In genomic region chr12:12643247-12643963, GRCm38 (mm10) we compare ENCODE assay signal across 12 mouse cellular contexts.
DNase-seq lines count a peak whose midpoint lies in the region; ATAC-seq and TF ChIP-seq lines count a peak whose summit lies in the region.
"Had no signal": no experiment of that assay in that cellular context is flagged by ENCODE, and none has a peak within 500 bp of the region (broad histone marks: within the 10 kb centered on the region; RNA-seq: fewer than 3 reads in every experiment).

No protein-coding gene starts in this region.

- peaks cover 6% of the 10 kb centered on the region; the same call in 1 of the 2 replicates for H3K4me1 ChIP-seq in forebrain, embryonic 15.5 days
- no peaks in the 10 kb centered on the region for H3K4me1 ChIP-seq in midbrain, embryonic 14.5 days (ENCODE audit: control insufficient read depth, insufficient read depth, low read length)
- H3K4me1 ChIP-seq in heart, adult 2 months (ENCODE audit: control insufficient read depth, insufficient read depth, low read length): no peaks in the 10 kb centered on the region
- H3K4me1 ChIP-seq: liver, embryonic 12.5 days had no signal

- no peak overlapping the region for H3K27ac ChIP-seq in forebrain, embryonic 15.5 days (replicated peaks)
- H3K27ac ChIP-seq in midbrain, embryonic 14.5 days (replicated peaks; ENCODE audit: low read depth, low read length): no peak overlapping the region
- H3K27ac ChIP-seq in heart, adult 2 months: no peak overlapping the region
- H3K27ac ChIP-seq: left cerebral cortex, adult 2 months; liver, embryonic 12.5 days had no signal

- H3K9me3 ChIP-seq in forebrain, embryonic 15.5 days: no peaks in the 10 kb centered on the region
- H3K9me3 ChIP-seq in midbrain, embryonic 14.5 days (ENCODE audit: control insufficient read depth, low read length): no peaks in the 10 kb centered on the region
- H3K9me3 ChIP-seq: liver, embryonic 12.5 days had no signal

- intact Hi-C loops in left cerebral cortex, postnatal 4 days (cut with DNase I): no loop called here
- intact Hi-C loops in left cerebral cortex, postnatal 36 days (cut with DNase I): no loop called here
- intact Hi-C loops in heart, adult 2 months (cut with DNase I): no loop called here

- peak; percentile 34 to 53 for DNase-seq in cerebellum, postnatal 14 days
- no peak for DNase-seq in cerebellum, adult 9-11 months
- DNase-seq in left cerebral cortex, postnatal 4 days: peak; percentile 81
- no peak for DNase-seq in left cerebral cortex, postnatal 36 days (ENCODE audit: low spot score in 2 of 2)
- DNase-seq in midbrain, embryonic 14.5 days: peak; percentile 32
- no peak for DNase-seq in heart, adult 2 months
- no peak for DNase-seq in adrenal gland, adult (ENCODE audit: inconsistent age in 2 of 2, low spot score in 1 of 2)
- DNase-seq: heart, postnatal 14 days; kidney, postnatal 14 days had no signal

- no peak for TF ChIP-seq POLR2A in heart, adult 2 months (IDR thresholded peaks at IDR 0.05; ENCODE audit: insufficient read depth, low read depth, low read length)

- WGBS in forebrain, embryonic 15.5 days: 15% methylated on average over 11 of the region's 11 CpGs
- WGBS in midbrain, embryonic 14.5 days: 17% methylated on average over 11 of the region's 11 CpGs
- WGBS in heart, adult 2 months: 76% methylated on average over 11 of the region's 11 CpGs

- no peaks in the 10 kb centered on the region for H3K36me3 ChIP-seq in forebrain, embryonic 15.5 days
- H3K36me3 ChIP-seq in midbrain, embryonic 14.5 days (ENCODE audit: control insufficient read depth, insufficient read depth, low read length): no peaks in the 10 kb centered on the region
- H3K36me3 ChIP-seq in heart, adult 2 months (ENCODE audit: control insufficient read depth, insufficient read depth, low read length): no peaks in the 10 kb centered on the region
- H3K36me3 ChIP-seq: liver, embryonic 12.5 days had no signal

- no peaks in the 10 kb centered on the region for H3K79me2 ChIP-seq in heart, adult 2 months (replicated peaks; ENCODE audit: control insufficient read depth, insufficient read depth, low read length)

- TF ChIP-seq CTCF in heart, adult 2 months (IDR thresholded peaks at IDR 0.05): no peak

- no peak for TF ChIP-seq EP300 in heart, adult 2 months (IDR thresholded peaks at IDR 0.05; ENCODE audit: insufficient read depth, low read depth, low read length)

- ATAC-seq in forebrain, embryonic 15.5 days (replicated peaks): peak; percentile 55
- ATAC-seq in midbrain, embryonic 14.5 days (ENCODE audit: low FRiP score, low TSS enrichment): no peak
- ATAC-seq: liver, embryonic 12.5 days had no signal

- no peak overlapping the region for H3K9ac ChIP-seq in forebrain, embryonic 15.5 days (replicated peaks)
- H3K9ac ChIP-seq in midbrain, embryonic 14.5 days (replicated peaks; ENCODE audit: low read length): no peak overlapping the region
- no peak overlapping the region for H3K9ac ChIP-seq in heart, adult 2 months (ENCODE audit: low read depth, low read length)
- H3K9ac ChIP-seq: liver, embryonic 12.5 days had no signal

- no peak overlapping the region for H3K4me2 ChIP-seq in forebrain, embryonic 15.5 days (replicated peaks)
- H3K4me2 ChIP-seq in midbrain, embryonic 14.5 days (ENCODE audit: low read length): no peak overlapping the region
- H3K4me2 ChIP-seq: liver, embryonic 12.5 days had no signal

- no peak overlapping the region for H3K4me3 ChIP-seq in forebrain, embryonic 15.5 days
- no peak overlapping the region for H3K4me3 ChIP-seq in midbrain, embryonic 14.5 days (replicated peaks; ENCODE audit: low read depth, low read length)
- H3K4me3 ChIP-seq in heart, adult 2 months: no peak overlapping the region
- H3K4me3 ChIP-seq: left cerebral cortex, adult 2 months; liver, embryonic 12.5 days had no signal

- no peaks in the 10 kb centered on the region for H3K27me3 ChIP-seq in forebrain, embryonic 15.5 days
- no peaks in the 10 kb centered on the region for H3K27me3 ChIP-seq in midbrain, embryonic 14.5 days (ENCODE audit: control insufficient read depth, insufficient read depth, low read length)
- no peaks in the 10 kb centered on the region for H3K27me3 ChIP-seq in heart, adult 2 months (ENCODE audit: control insufficient read depth, insufficient read depth, low read length)
- H3K27me3 ChIP-seq: liver, embryonic 12.5 days had no signal

Comparison
In these comparisons a context has a peak if more than half of its experiments do, and no peak if none do; other contexts are left out.
1. DNase-seq: peak in cerebellum, postnatal 14 days (2 of 2), left cerebral cortex, postnatal 4 days (single experiment) and midbrain, embryonic 14.5 days (single experiment); none in cerebellum, adult 9-11 months (single experiment), left cerebral cortex, postnatal 36 days (0 of 2), heart, adult 2 months (0 of 2) and adrenal gland, adult (0 of 2).